Mouse (Mus musculus) limb, embryonic 14.5 days (tissue): Measurements from ENCODE around the gene Slc6a9. TPM values are rescaled to one million over a fixed set of nuclear protein-coding genes. Genes with fewer than 3 reads are reported as not detected.

Experiments
- ATAC-seq: fragments of 200-750 bp; cut with Nextera tagmentation; 2 replicates; pipeline ENCODE4 v1.8.0; 2017; ENCODE audit warnings: low read depth, moderate number of reproducible peaks, moderate TSS enrichment; ENCODE audit not compliant: low FRiP score
- DNase-seq: peaks from one replicate; pipeline ENCODE4 v3.0.0-alpha.2; 2015; ENCODE audit warnings: low spot score
- H3K27ac ChIP-seq: fragments of 300-500 bp; sonication (generic); replicated peaks from 2 replicates; pipeline ENCODE4 v1.5.1; 2014; ENCODE audit warnings: low read depth, mild to moderate bottlenecking, low read length, moderate library complexity, mixed read lengths
- H3K27me3 ChIP-seq: fragments of 300-500 bp; sonication (generic); 2 replicates; pipeline ENCODE4 v1.6.1; 2014; ENCODE audit warnings: low read length, mixed read lengths; ENCODE audit not compliant: control insufficient read depth, insufficient read depth
- H3K36me3 ChIP-seq: fragments of 300-500 bp; sonication (generic); 2 replicates; pipeline ENCODE4 v1.6.1; 2014; ENCODE audit warnings: mild to moderate bottlenecking, low read length, moderate library complexity, mixed read lengths; ENCODE audit not compliant: control insufficient read depth, insufficient read depth
- H3K4me1 ChIP-seq: fragments of 300-500 bp; sonication (generic); 2 replicates; pipeline ENCODE4 v1.6.1; 2014; ENCODE audit warnings: antibody characterized with exemption, low read length, mixed read lengths; ENCODE audit not compliant: control insufficient read depth, insufficient read depth
- H3K4me2 ChIP-seq: fragments of 300-500 bp; sonication (generic); replicated peaks from 2 replicates; pipeline ENCODE4 v1.6.1; 2014; ENCODE audit warnings: low read depth, mild to moderate bottlenecking, low read length, moderate library complexity; ENCODE audit not compliant: severe bottlenecking
- H3K4me3 ChIP-seq: fragments of 300-500 bp; sonication (generic); replicated peaks from 2 replicates; pipeline ENCODE4 v1.5.1; 2014; ENCODE audit warnings: low read length
- H3K9ac ChIP-seq: fragments of 300-500 bp; sonication (generic); 2 replicates; pipeline ENCODE4 v1.6.1; 2014; ENCODE audit warnings: mild to moderate bottlenecking, low read depth, low read length, moderate library complexity; ENCODE audit not compliant: severe bottlenecking
- H3K9me3 ChIP-seq: fragments of 300-500 bp; sonication (generic); 2 replicates; pipeline ENCODE4 v1.6.1; 2016; ENCODE audit warnings: low read length; ENCODE audit not compliant: control insufficient read depth
- POLR2A ChIP-seq: fragments of 200-500 bp; IDR thresholded peaks from 2 replicates; pipeline ENCODE4 v1.8.0; 2012; ENCODE audit warnings: inconsistent platforms, mild to moderate bottlenecking, moderate library complexity, borderline replicate concordance; ENCODE audit not compliant: insufficient read depth, insufficient read length; ENCODE audit errors: extremely low read depth
- WGBS: fragments of 180-500 bp; shearing (Covaris S2); extraction: QIAGEN DNeasy Blood & Tissue Kit; methylation state at CpG from one replicate; pipeline ENCODE4 v1.1.7; 2014; 5-methylcytosine and 5-hydroxymethylcytosine counted together
- polyA plus RNA-seq, 2 experiments: library from polyadenylated mRNA; depleted of rRNA in 1 of 2; stranded (reverse) in 1 of 2; unstranded in 1 of 2; fragments of >200 nt; fragmentation: Nextera tagmentation in 1 of 2; extraction: Ambion mirVana in 1 of 2; gene quantifications; 2 replicates each; pipeline versions ENCODE4 v1.2.1 to v1.2.3; 2012 to 2014

Slc6a9 gene
- polyA plus RNA-seq, 2 experiments: 9.7 to 30.1 TPM

DNA sequence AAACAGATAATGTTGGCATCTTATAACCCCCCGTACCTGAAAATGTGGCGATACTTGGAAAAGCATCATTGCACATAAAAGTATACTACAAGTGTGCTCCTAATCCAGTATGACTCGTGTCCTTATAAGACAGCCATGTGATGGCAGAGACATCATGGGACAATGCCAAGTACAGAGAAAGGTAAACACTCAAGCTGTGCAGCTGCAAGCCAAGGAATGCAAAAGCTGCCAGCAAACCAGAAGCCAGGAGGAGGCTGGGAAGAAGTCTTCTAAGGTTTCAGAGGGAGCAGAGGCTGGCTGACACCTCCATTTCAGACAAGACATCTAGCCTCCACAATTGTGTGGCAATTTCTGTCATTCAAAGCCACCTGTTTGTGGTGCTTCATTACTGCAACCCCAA lies 71.9 kb downstream of the Slc6a9 start:
- Histone ChIP-seq H3K9ac (no peak overlapping the region), H3K27ac (no peak overlapping the region), H3K4me1 (no peaks in the 10 kb centered on the region), H3K4me3 (no peak overlapping the region), H3K4me2 (no peak overlapping the region), H3K36me3 (peaks cover 78% of the 10 kb centered on the region), H3K27me3 (no peaks in the 10 kb centered on the region), H3K9me3 (no peaks in the 10 kb centered on the region)
- DNase-seq (no peak), ATAC-seq (no peak)
- TF ChIP-seq POLR2A: no peak
- WGBS: 94% methylated on average over 3 of the region's 3 CpGs

DNA sequence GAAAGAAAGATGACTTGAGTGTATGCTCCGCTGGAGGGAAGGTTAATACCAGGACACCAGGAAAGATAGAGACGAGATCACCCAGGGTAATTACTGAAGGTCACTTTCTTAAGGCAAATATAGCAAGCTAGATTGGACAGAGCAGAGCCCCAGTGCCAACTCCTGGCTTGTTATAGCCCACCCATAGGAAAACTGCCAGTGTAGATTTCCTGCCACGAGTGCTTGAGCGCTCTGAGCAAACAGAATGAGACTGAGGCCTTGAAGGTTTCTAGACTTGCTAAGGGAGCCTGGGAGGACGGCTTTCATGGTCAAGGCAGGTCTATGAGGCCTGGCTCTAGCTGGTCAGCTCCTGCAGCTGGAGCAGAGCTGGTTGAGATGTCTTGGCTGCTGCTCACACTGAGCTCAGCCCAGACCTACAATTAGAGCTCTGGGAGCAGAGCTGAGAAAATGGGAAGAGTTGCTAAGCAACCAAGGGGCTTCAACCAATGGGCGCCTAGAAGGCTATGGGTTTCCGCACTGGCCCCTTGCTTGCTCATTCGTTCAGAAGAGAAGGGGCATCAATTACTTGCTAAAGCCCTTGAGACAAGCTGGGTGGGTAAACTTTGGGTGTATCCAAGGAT lies 74.6 kb downstream of the Slc6a9 start:
- 76% methylated on average over 8 of the region's 8 CpGs for WGBS
- DNase-seq (no peak), ATAC-seq (no peak)
- no peak overlapping the region for H3K9ac ChIP-seq
- no peak overlapping the region for H3K4me2 ChIP-seq
- H3K27me3 ChIP-seq: no peaks in the 10 kb centered on the region
- H3K27ac ChIP-seq: no peak overlapping the region
- peaks cover 67% of the 10 kb centered on the region for H3K36me3 ChIP-seq
- peaks cover 14% of the 10 kb centered on the region for H3K4me1 ChIP-seq
- no peak overlapping the region for H3K4me3 ChIP-seq
- TF ChIP-seq POLR2A: no peak
- no peaks in the 10 kb centered on the region for H3K9me3 ChIP-seq

DNA sequence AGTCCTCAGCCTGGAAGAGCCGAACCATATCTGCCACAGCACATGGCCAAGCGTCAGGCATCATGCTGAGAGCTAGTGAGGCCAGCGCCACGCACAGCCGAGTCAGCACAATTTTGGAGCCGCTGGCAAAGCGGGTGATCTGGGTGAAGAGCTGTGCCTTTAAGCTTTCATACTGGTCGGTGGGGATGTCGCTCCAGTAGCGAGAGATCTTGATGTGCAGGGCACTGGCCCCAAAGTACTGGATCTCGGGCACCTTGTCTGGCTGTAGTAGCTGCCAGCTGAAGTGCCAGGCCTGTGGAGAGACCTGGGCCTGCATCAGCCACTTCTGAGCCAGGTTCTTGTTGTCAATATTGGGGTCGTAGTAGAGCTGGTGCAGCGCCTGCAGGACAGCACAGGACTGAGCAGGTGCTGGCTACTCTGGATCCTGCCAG lies 77.8 kb downstream of the Slc6a9 start:
- 88% methylated on average over 13 of the region's 13 CpGs for WGBS

DNA sequence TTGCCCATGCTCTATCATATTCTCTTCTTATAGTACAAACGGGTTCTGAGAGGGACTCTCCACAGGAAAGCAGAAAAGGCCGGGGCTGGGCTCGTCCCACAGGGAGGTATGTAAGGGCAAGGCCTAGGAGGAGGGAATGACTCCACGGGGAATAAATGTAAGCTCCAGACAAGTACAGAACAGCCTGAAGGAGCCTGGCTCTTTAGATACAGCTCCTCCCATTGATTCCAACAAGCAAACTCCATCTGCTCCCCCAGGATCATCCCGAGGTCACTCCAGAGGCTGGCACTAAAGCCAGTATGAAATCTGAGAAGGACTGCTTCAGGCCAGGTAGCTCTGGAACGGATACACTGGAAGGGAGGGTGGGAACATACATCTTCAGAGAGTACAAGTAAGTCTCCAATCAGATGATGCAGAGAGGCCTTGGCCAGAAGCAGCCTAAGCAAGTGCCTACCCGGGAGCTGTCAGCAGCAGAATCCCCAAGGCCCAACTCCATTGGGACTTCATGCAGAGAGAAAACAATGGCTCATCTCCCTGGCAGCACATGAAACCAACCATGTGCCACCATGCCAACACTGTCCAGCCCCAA lies 78.5 kb downstream of the Slc6a9 start:
- Histone ChIP-seq H3K4me1 (peaks cover 18% of the 10 kb centered on the region), H3K9me3 (no peaks in the 10 kb centered on the region), H3K27me3 (no peaks in the 10 kb centered on the region), H3K9ac (no peak overlapping the region), H3K4me2 (peak overlapping the region; percentile 99; the same call in 1 of the 2 replicates), H3K4me3 (no peak overlapping the region), H3K36me3 (peaks cover 35% of the 10 kb centered on the region), H3K27ac (no peak overlapping the region)
- 54% methylated on average over 7 of the region's 7 CpGs for WGBS
- DNase-seq: no peak
- TF ChIP-seq POLR2A: no peak
- ATAC-seq: no peak

More for the DNA sequence above, 77.8 kb downstream of the Slc6a9 start:
- no peaks in the 10 kb centered on the region for H3K9me3 ChIP-seq
- H3K27me3 ChIP-seq: no peaks in the 10 kb centered on the region
- no peak overlapping the region for H3K27ac ChIP-seq
- DNase-seq: no peak
- ATAC-seq: no peak
- H3K9ac ChIP-seq: no peak overlapping the region
- peaks cover 18% of the 10 kb centered on the region for H3K4me1 ChIP-seq
- H3K4me3 ChIP-seq: no peak overlapping the region
- no peak for TF ChIP-seq POLR2A
- peaks cover 39% of the 10 kb centered on the region for H3K36me3 ChIP-seq
- H3K4me2 ChIP-seq: no peak overlapping the region

DNA sequence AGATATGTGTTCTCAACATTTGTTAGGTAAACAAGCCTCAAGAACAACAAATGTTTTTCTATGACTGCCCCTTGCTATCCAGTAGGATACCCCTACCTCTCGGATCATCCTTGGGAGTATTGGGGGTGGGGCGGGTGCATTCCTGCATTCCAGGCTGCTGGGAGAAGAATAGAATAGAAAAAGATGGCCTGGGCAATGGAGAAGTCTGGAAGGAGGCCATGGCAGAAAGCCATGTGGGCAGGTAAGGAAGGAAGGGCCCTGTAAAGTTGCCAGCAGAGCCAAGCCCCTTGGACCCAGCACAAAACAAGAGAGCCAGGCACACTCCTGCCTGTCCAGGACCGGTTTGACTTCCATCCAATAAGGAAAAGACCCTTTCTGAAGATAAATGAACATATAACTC lies 79.1 kb downstream of the Slc6a9 start:
- no peak for TF ChIP-seq POLR2A
- 60% methylated on average over 3 of the region's 3 CpGs for WGBS
- Histone ChIP-seq H3K36me3 (peaks cover 30% of the 10 kb centered on the region), H3K4me2 (peak overlapping the region; percentile 99), H3K4me1 (peaks cover 18% of the 10 kb centered on the region), H3K9ac (peak overlapping the region; percentile 72; the same call in 1 of the 2 replicates), H3K27ac (no peak overlapping the region), H3K27me3 (no peaks in the 10 kb centered on the region), H3K9me3 (no peaks in the 10 kb centered on the region), H3K4me3 (peak overlapping the region; percentile 75)
- DNase-seq (no peak), ATAC-seq (no peak)
